16 mouse cellular contexts compared by ENCODE assay signal in the genomic region with DNA sequence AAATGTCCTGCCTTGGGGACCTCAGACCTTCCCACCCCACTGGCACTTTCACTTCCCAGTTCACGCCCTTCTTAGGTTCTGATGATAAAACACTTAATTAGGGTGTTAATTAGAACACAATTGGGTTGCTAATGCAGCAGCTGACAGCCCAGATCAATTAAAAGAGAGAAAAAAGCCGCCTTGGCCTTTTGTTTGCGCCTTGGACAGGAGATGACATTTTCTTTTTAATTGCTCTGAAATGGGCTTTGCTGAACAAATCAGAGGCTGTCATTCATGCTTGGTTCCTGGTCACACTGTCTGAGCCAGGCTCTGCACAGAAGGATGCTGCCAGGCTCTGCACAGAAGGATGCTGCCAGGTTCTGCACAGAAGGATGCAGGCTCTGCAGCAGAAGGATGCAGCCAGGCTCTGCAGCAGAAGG. TPM values are rescaled to one million over a fixed set of nuclear protein-coding genes. Genes with fewer than 3 reads are reported as not detected.
A peak's percentile ranks its signal among the peaks of the same experiment; 100 is the strongest.
DNase-seq lines count a peak whose midpoint lies in the region; ATAC-seq lines count a peak whose summit lies in the region.
"Had no signal": no experiment of that assay in that cellular context is flagged by ENCODE, and none has a peak within 500 bp of the region (broad histone marks: within the 10 kb centered on the region; RNA-seq: fewer than 3 reads in every experiment).

No protein-coding gene starts in this region.

- no peak overlapping the region for H3K9ac ChIP-seq in hindbrain, embryonic 12.5 days
- H3K9ac ChIP-seq in neural tube, embryonic 15.5 days (replicated peaks) = no peak overlapping the region
- H3K9ac ChIP-seq: heart, embryonic 15.5 days had no signal

- peaks cover 100% of the 10 kb centered on the region for H3K27me3 ChIP-seq in forebrain, embryonic 10.5 days (ENCODE audit: poor library complexity, severe bottlenecking)
- peaks cover 37% of the 10 kb centered on the region for H3K27me3 ChIP-seq in hindbrain, embryonic 12.5 days
- H3K27me3 ChIP-seq in neural tube, embryonic 15.5 days (replicated peaks) = peaks cover 7% of the 10 kb centered on the region; the same call in 1 of the 2 replicates

- H3K27ac ChIP-seq in forebrain, embryonic 10.5 days = no peak overlapping the region
- H3K27ac ChIP-seq in hindbrain, embryonic 12.5 days = peak overlapping the region; percentile 55
- peak overlapping the region; percentile 76 for H3K27ac ChIP-seq in neural tube, embryonic 15.5 days (replicated peaks)
- H3K27ac ChIP-seq: heart, embryonic 15.5 days; kidney, postnatal 0 days had no signal

- no peaks in the 10 kb centered on the region for H3K9me3 ChIP-seq in forebrain, embryonic 10.5 days
- H3K9me3 ChIP-seq in hindbrain, embryonic 12.5 days (replicated peaks) = no peaks in the 10 kb centered on the region
- no peaks in the 10 kb centered on the region for H3K9me3 ChIP-seq in neural tube, embryonic 15.5 days (replicated peaks)
- H3K9me3 ChIP-seq: heart, embryonic 15.5 days had no signal

- no peaks in the 10 kb centered on the region for H3K36me3 ChIP-seq in forebrain, embryonic 10.5 days (replicated peaks)
- no peaks in the 10 kb centered on the region for H3K36me3 ChIP-seq in hindbrain, embryonic 12.5 days
- H3K36me3 ChIP-seq in neural tube, embryonic 15.5 days = no peaks in the 10 kb centered on the region
- H3K36me3 ChIP-seq: heart, embryonic 15.5 days had no signal

- ATAC-seq in hindbrain, embryonic 12.5 days (ENCODE audit: low FRiP score) = peak; percentile 67
- no peak for ATAC-seq in neural tube, embryonic 15.5 days (ENCODE audit: low FRiP score)

- peaks cover 79% of the 10 kb centered on the region for H3K4me1 ChIP-seq in forebrain, embryonic 10.5 days
- H3K4me1 ChIP-seq in hindbrain, embryonic 12.5 days = peaks cover 55% of the 10 kb centered on the region
- H3K4me1 ChIP-seq in neural tube, embryonic 15.5 days = peaks cover 54% of the 10 kb centered on the region
- H3K4me1 ChIP-seq: heart, embryonic 15.5 days had no signal

- WGBS in forebrain, embryonic 10.5 days = 11% methylated on average over 3 of the region's 3 CpGs
- WGBS in hindbrain, embryonic 12.5 days = 13% methylated on average over 3 of the region's 3 CpGs
- 10% methylated on average over 3 of the region's 3 CpGs for WGBS in neural tube, embryonic 15.5 days

- peak; percentile 50 to 67 for DNase-seq in layer of hippocampus, postnatal 14 days (ENCODE audit: low spot score in 2 of 2)
- DNase-seq in layer of hippocampus, postnatal 36 days = no peak
- DNase-seq in forebrain, embryonic 10.5 days (ENCODE audit: extremely low spot score, low spot score) = peak; percentile 27
- DNase-seq in lung, postnatal 36 days = no peak
- no peak for DNase-seq in kidney, adult 11 months
- DNase-seq: adrenal gland, postnatal 36 days; cerebellum, adult 2 months; right cerebral cortex, postnatal 25 days; thymus, postnatal 4 days had no signal

- H3K4me3 ChIP-seq in forebrain, embryonic 10.5 days = no peak overlapping the region
- H3K4me3 ChIP-seq in hindbrain, embryonic 12.5 days = no peak overlapping the region
- H3K4me3 ChIP-seq in neural tube, embryonic 15.5 days (replicated peaks) = no peak overlapping the region
- H3K4me3 ChIP-seq: heart, embryonic 15.5 days had no signal

- H3K4me2 ChIP-seq in hindbrain, embryonic 12.5 days (replicated peaks) = no peak overlapping the region
- no peak overlapping the region for H3K4me2 ChIP-seq in neural tube, embryonic 15.5 days
- H3K4me2 ChIP-seq: heart, embryonic 15.5 days; liver, embryonic 11.5 days had no signal

RNA-seq across cellular contexts. Expression of a gene that starts 35.5 kb away (rescaled TPM):
- total RNA-seq in layer of hippocampus, postnatal 14 days (2021) = under 1 TPM in 1 of 2 experiments, not detected in 1; 0.28 TPM
- under 1 TPM; 0.10 to 0.22 TPM for total RNA-seq in layer of hippocampus, postnatal 36 days (2021)
- 0.33 and 0.57 TPM in 2 replicates for polyA plus RNA-seq in forebrain, embryonic 10.5 days (2016; fragmentation: Nextera tagmentation; extraction: Ambion mirVana)
- polyA plus RNA-seq in hindbrain, embryonic 12.5 days (2016; fragmentation: Nextera tagmentation; extraction: Ambion mirVana) = 0.46 and 0.64 TPM in 2 replicates
- 0.42 and 0.60 TPM in 2 replicates for polyA plus RNA-seq in neural tube, embryonic 15.5 days (2015; fragmentation: Nextera tagmentation; extraction: Ambion mirVana)
- total RNA-seq: megakaryocyte-erythroid progenitor cell, adult 5-6 weeks had no signal

RNA-seq across cellular contexts. Expression of a gene that starts 47.9 kb away (rescaled TPM):
- total RNA-seq in layer of hippocampus, postnatal 14 days (2021) = 1 to 10 TPM; 1.5 to 2.7 TPM
- total RNA-seq in layer of hippocampus, postnatal 36 days (2021) = 1 to 10 TPM in 1 of 2 experiments, under 1 TPM in 1; 0.80 to 1.2 TPM
- polyA plus RNA-seq in forebrain, embryonic 10.5 days (2016; fragmentation: Nextera tagmentation; extraction: Ambion mirVana) = 1.0 and 1.4 TPM in 2 replicates
- polyA plus RNA-seq in hindbrain, embryonic 12.5 days (2016; fragmentation: Nextera tagmentation; extraction: Ambion mirVana) = 3.8 and 4.5 TPM in 2 replicates
- polyA plus RNA-seq in neural tube, embryonic 15.5 days (2015; fragmentation: Nextera tagmentation; extraction: Ambion mirVana) = 2.5 and 2.6 TPM in 2 replicates
- total RNA-seq: megakaryocyte-erythroid progenitor cell, adult 5-6 weeks had no signal

RNA-seq across cellular contexts. Expression of a gene that starts 53.4 kb away (rescaled TPM):
- 1 to 10 TPM; 1.6 to 3.0 TPM for total RNA-seq in layer of hippocampus, postnatal 14 days (2021)
- 1 to 10 TPM; 1.8 to 2.1 TPM for total RNA-seq in layer of hippocampus, postnatal 36 days (2021)
- 0.17 and 0.43 TPM in 2 replicates for polyA plus RNA-seq in forebrain, embryonic 10.5 days (2016; fragmentation: Nextera tagmentation; extraction: Ambion mirVana)
- polyA plus RNA-seq in hindbrain, embryonic 12.5 days (2016; fragmentation: Nextera tagmentation; extraction: Ambion mirVana) = 0.87 and 1.0 TPM in 2 replicates
- 0.64 and 1.2 TPM in 2 replicates for polyA plus RNA-seq in neural tube, embryonic 15.5 days (2015; fragmentation: Nextera tagmentation; extraction: Ambion mirVana)
- total RNA-seq: adrenal gland, postnatal 36 days; gastrocnemius, postnatal 4 days had no signal
- polyA plus RNA-seq: heart, embryonic 15.5 days; liver, embryonic 11.5 days had no signal

Comparison
In these comparisons a context has a peak if more than half of its experiments do, and no peak if none do; other contexts are left out.
1. DNase-seq: peak in layer of hippocampus, postnatal 14 days (2 of 2) and forebrain, embryonic 10.5 days (single experiment); none in layer of hippocampus, postnatal 36 days (0 of 2), lung, postnatal 36 days (single experiment) and kidney, adult 11 months (single experiment).